Mouse (Mus musculus): Measurements from ENCODE around the gene Hesx1. TPM values are rescaled to one million over a fixed set of nuclear protein-coding genes. Genes with fewer than 3 reads are reported as not detected.

Gene Hesx1
- total and polyA plus RNA-seq, 2 experiments from 2014 or later: 0.16 to 0.88 TPM

GRCm38 (mm10) chr14:26996257-26996656 lies 2.0 kb downstream of the Hesx1 start:
- Histone ChIP-seq H3K4me1 (ENCODE audit: insufficient read depth, low read length) (no peaks in the 10 kb centered on the region), H3K9me3 (ENCODE audit: low read length) (no peaks in the 10 kb centered on the region), H3K36me3 (ENCODE audit: insufficient read depth, low read length) (no peaks in the 10 kb centered on the region), H3K9ac (replicated peaks; ENCODE audit: low read length, poor library complexity, severe bottlenecking) (no peak overlapping the region), H3K27ac (ENCODE audit: low read depth, low read length) (no peak overlapping the region), H3K27me3 (ENCODE audit: insufficient read depth, low read length) (no peaks in the 10 kb centered on the region), H3K4me3 (ENCODE audit: low read depth, low read length) (no peak overlapping the region), H3K4me2 (ENCODE audit: low read depth, low read length, poor library complexity, severe bottlenecking) (no peak overlapping the region)
- ATAC-seq (ENCODE audit: low FRiP score) (no peak), DNase-seq (ENCODE audit: low spot score) (no peak)
- TF ChIP-seq CTCF (IDR thresholded peaks at IDR 0.05): no peak

- DNase-seq (ENCODE audit: low spot score): no peak
- no peak overlapping the region for H3K4me3 ChIP-seq (ENCODE audit: low read depth, low read length)
- 3% methylated on average over 11 of the region's 11 CpGs for WGBS
- no peak overlapping the region for H3K9ac ChIP-seq (replicated peaks; ENCODE audit: low read length, poor library complexity, severe bottlenecking)
- no peak overlapping the region for H3K27ac ChIP-seq (ENCODE audit: low read depth, low read length)
- H3K9me3 ChIP-seq (ENCODE audit: low read length): no peaks in the 10 kb centered on the region
- H3K27me3 ChIP-seq (ENCODE audit: insufficient read depth, low read length): no peaks in the 10 kb centered on the region
- ATAC-seq (ENCODE audit: low FRiP score): no peak
- peak overlapping the region; percentile 13; the same call in 1 of the 2 replicates for H3K4me2 ChIP-seq (ENCODE audit: low read depth, low read length, poor library complexity, severe bottlenecking)
- H3K36me3 ChIP-seq (ENCODE audit: insufficient read depth, low read length): no peaks in the 10 kb centered on the region
- TF ChIP-seq CTCF (IDR thresholded peaks at IDR 0.05): no peak
- H3K4me1 ChIP-seq (ENCODE audit: insufficient read depth, low read length): no peaks in the 10 kb centered on the region
These were observed 6.2 kb downstream of the Hesx1 start for GRCm38 (mm10) chr14:27000386-27000785.

- no peak overlapping the region for H3K27ac ChIP-seq (ENCODE audit: low read depth, low read length)
- H3K9ac ChIP-seq (replicated peaks; ENCODE audit: low read length, poor library complexity, severe bottlenecking): no peak overlapping the region
- no peaks in the 10 kb centered on the region for H3K36me3 ChIP-seq (ENCODE audit: insufficient read depth, low read length)
- no peaks in the 10 kb centered on the region for H3K9me3 ChIP-seq (ENCODE audit: low read length)
- ATAC-seq (ENCODE audit: low FRiP score): no peak
- H3K4me3 ChIP-seq (ENCODE audit: low read depth, low read length): no peak overlapping the region
- 73% methylated on average over 7 of the region's 7 CpGs for WGBS
- no peak for DNase-seq (ENCODE audit: low spot score)
- no peak for TF ChIP-seq CTCF (IDR thresholded peaks at IDR 0.05)
- H3K4me1 ChIP-seq (ENCODE audit: insufficient read depth, low read length): no peaks in the 10 kb centered on the region
- H3K4me2 ChIP-seq (ENCODE audit: low read depth, low read length, poor library complexity, severe bottlenecking): no peak overlapping the region
- no peaks in the 10 kb centered on the region for H3K27me3 ChIP-seq (ENCODE audit: insufficient read depth, low read length)
These were observed 10.7 kb downstream of the Hesx1 start for GRCm38 (mm10) chr14:27004906-27005305.

GRCm38 (mm10) chr14:27005937-27006336 lies 11.7 kb downstream of the Hesx1 start:
- H3K9ac ChIP-seq (replicated peaks; ENCODE audit: low read length, poor library complexity, severe bottlenecking): no peak overlapping the region
- H3K4me3 ChIP-seq (ENCODE audit: low read depth, low read length): no peak overlapping the region
- no peak for TF ChIP-seq CTCF (IDR thresholded peaks at IDR 0.05)
- no peaks in the 10 kb centered on the region for H3K27me3 ChIP-seq (ENCODE audit: insufficient read depth, low read length)
- no peak overlapping the region for H3K27ac ChIP-seq (ENCODE audit: low read depth, low read length)
- no peaks in the 10 kb centered on the region for H3K36me3 ChIP-seq (ENCODE audit: insufficient read depth, low read length)
- H3K9me3 ChIP-seq (ENCODE audit: low read length): no peaks in the 10 kb centered on the region
- no peaks in the 10 kb centered on the region for H3K4me1 ChIP-seq (ENCODE audit: insufficient read depth, low read length)
- WGBS: 15% methylated on average over 6 of the region's 6 CpGs
- ATAC-seq (ENCODE audit: low FRiP score) (no peak), DNase-seq (ENCODE audit: low spot score) (no peak)
- H3K4me2 ChIP-seq (ENCODE audit: low read depth, low read length, poor library complexity, severe bottlenecking): no peak overlapping the region

- 84% methylated on average over 5 of the region's 5 CpGs for WGBS
- Histone ChIP-seq H3K36me3 (ENCODE audit: insufficient read depth, low read length) (no peaks in the 10 kb centered on the region), H3K27me3 (ENCODE audit: insufficient read depth, low read length) (no peaks in the 10 kb centered on the region), H3K4me2 (ENCODE audit: low read depth, low read length, poor library complexity, severe bottlenecking) (no peak overlapping the region), H3K4me1 (ENCODE audit: insufficient read depth, low read length) (no peaks in the 10 kb centered on the region), H3K4me3 (ENCODE audit: low read depth, low read length) (no peak overlapping the region), H3K9me3 (ENCODE audit: low read length) (no peaks in the 10 kb centered on the region), H3K27ac (ENCODE audit: low read depth, low read length) (no peak overlapping the region), H3K9ac (replicated peaks; ENCODE audit: low read length, poor library complexity, severe bottlenecking) (no peak overlapping the region)
- DNase-seq (ENCODE audit: low spot score) (no peak), ATAC-seq (ENCODE audit: low FRiP score) (no peak)
- TF ChIP-seq CTCF (IDR thresholded peaks at IDR 0.05): no peak
These were observed 17.3 kb downstream of the Hesx1 start for GRCm38 (mm10) chr14:27011561-27011960.

GRCm38 (mm10) chr14:27013658-27014057 lies 19.4 kb downstream of the Hesx1 start:
- H3K36me3 ChIP-seq (ENCODE audit: insufficient read depth, low read length): no peaks in the 10 kb centered on the region
- H3K9ac ChIP-seq (replicated peaks; ENCODE audit: low read length, poor library complexity, severe bottlenecking): no peak overlapping the region
- H3K4me2 ChIP-seq (ENCODE audit: low read depth, low read length, poor library complexity, severe bottlenecking): no peak overlapping the region
- no peak overlapping the region for H3K4me3 ChIP-seq (ENCODE audit: low read depth, low read length)
- no peaks in the 10 kb centered on the region for H3K27me3 ChIP-seq (ENCODE audit: insufficient read depth, low read length)
- TF ChIP-seq CTCF (IDR thresholded peaks at IDR 0.05): no peak
- DNase-seq (ENCODE audit: low spot score): no peak
- no peak for ATAC-seq (ENCODE audit: low FRiP score)
- WGBS: 85% methylated on average over 4 of the region's 4 CpGs
- no peaks in the 10 kb centered on the region for H3K9me3 ChIP-seq (ENCODE audit: low read length)
- no peaks in the 10 kb centered on the region for H3K4me1 ChIP-seq (ENCODE audit: insufficient read depth, low read length)
- H3K27ac ChIP-seq (ENCODE audit: low read depth, low read length): no peak overlapping the region
